Mouse (Mus musculus) left cerebral cortex, adult 9 months (tissue): ENCODE measurements at regions not wholly inside any gene's neighbourhood (a gene's known extent, or its start where the extent isn't known, plus 50 kb on each side); places are given as distances from the start of the nearest gene placed in this dataset.

Experiments
- DNase-seq, 2 experiments: peaks; one replicate each; pipeline ENCODE4 v3.0.0; 2022; ENCODE audit warnings: low spot score in 2 of 2

DNA sequence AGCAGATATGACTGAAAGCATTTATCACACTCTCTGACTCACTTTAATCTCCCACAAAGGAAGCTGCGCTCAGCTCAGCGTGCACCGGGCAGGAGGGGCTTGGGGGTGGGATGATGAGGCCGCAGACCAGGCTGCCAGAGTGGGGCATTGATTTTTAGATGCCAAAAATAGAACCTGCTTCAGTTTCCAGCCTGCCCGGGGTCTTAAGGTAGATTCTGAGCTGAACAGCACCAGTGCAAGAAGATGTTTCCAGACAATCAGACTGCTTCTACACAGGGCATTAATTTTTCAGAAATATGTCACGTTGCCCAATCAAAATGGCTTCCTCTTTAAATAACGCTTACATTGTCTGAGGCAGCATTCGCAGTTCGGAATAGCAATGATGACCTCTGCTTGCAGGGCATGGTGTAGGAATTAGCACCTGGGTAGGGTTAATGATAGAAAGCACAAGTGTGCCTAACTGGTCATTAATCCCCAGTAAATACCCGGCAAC, 2772.7 kb upstream of the 5930422O12Rik start:
- DNase-seq, result no peak

DNA sequence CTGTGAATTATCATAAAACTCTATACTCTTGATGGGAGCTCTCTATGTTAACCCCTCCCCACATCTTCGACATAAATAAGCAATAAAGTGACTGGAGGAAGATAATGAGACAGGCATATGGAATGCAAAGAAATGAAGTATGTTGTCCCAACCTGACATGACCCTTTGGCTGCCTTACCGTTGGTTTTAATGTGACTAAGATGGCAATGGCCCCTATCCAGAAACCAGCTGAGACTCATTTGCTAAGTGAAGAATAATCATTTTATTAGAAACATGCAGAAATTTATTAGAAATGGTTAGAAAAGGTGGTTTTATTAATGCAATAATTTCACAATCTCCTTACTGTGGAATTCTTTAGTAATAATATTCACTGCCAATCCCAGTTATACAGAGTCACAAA, 2767.2 kb upstream of the 5930422O12Rik start:
- no peak for DNase-seq

DNA sequence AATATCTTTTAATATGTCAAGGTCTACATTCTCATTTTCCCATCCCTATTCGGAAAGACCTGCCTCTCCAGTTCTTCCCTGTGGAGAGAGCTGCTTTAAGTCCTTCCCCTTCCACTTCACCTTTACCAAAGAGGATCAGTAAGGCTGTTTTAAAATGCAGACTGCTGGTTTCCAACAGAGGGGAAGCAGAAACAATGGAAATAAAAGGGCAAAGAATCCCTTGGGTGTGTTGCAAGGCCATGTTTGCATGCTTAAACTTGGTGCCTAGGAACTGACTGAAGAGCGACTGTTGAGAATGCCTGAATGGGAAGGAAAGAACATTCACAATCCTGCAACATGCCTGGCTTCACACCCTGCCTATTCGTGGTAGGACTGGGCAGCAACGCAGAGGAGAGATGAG, 2759.1 kb upstream of the 5930422O12Rik start:
- no peak for DNase-seq

DNA sequence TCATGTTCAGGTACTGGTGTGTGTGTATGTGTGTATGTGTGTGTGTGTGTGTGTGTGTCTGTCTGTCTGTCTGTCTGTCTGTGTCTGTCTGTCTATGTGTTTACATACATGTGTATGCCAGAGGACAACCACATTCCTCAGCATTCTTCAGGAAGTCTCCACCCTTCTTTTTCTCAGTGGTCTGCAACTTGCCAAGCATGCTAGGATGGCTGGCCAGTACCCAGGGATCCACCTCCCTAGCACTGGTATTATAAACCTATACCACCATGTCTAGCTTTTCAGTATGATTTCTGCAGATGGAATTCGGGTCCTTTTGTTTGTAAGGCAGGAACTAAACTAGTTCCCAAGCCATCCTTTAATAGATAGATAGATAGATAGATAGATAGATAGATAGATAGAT, 2751.1 kb upstream of the 5930422O12Rik start:
- no peak for DNase-seq

DNA sequence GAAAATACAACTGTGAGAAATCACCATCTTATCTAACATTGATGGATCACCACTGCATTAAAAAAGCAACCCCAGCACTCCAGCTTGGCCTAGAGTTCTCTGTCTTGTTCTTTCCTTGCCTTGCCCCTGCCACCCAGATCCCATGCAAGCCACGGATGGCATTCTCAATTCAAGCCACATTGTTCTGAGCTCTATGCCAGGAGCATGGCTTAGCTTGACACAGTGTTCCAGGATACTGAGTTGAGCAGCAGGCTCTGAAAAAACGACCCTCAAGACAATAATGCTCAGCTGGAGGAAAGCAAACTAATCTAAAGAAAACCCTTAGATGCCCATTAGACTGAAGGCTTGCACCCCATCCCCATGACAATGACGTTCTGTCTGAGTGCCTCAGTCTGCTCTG, 2746.3 kb upstream of the 5930422O12Rik start:
- no peak for DNase-seq

DNA sequence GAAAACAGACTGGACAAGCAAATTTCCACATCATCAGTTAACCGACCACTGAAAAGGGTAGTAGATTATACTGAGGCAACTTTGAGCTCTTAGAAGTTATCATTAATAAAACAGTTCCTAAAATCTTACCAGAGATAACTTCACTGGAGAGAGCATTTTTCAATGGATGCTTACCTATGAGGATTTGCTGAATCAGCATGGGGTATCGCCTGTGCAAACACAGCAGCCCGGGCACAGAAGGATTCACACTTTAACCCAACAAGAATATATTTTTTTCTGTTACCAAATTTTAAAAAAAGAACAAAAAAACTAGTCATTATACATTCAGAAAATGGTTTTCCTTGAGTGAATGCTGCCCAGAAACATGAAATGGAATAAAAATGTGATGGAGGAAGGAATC, 2742.0 kb upstream of the 5930422O12Rik start:
- no peak for DNase-seq

DNA sequence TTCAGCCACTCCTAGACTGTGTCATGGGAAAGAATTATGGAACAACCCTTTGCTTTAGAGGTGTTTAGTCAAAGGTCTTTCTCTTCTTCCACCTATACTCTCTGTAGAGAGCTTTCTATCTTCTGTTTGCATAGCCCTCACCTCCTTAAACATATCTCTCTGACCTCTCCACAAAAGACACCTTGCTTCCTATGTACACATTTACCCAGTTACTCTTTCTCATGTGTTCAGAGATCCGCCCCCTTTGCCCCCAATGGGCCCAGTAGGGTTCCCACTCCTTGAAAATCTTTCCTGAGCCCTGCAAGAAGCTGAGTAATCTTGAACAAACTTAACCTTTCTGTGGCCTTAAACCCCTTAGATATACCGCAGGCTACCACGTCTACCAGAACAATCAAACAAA, 2734.4 kb upstream of the 5930422O12Rik start:
- DNase-seq, result no peak

DNA sequence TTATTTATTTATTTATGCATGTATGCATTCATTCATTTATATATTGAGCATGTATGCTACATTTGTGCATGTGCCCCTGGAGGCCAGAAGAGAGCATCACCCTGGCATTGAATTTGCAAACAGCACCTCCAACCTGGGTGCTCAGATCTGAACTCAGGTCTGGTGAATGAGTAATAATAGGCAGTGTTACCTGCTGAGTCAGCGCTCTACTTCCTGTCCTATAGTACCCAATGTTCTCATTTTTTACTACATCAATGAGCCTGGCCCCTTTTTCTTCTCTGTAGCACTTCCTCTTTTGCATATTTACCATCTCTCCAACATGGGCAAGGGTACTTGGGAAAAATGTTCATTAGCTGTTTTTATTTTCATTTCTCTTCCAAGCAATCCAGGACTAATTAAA, 2711.9 kb upstream of the 5930422O12Rik start:
- DNase-seq, result no peak

DNA sequence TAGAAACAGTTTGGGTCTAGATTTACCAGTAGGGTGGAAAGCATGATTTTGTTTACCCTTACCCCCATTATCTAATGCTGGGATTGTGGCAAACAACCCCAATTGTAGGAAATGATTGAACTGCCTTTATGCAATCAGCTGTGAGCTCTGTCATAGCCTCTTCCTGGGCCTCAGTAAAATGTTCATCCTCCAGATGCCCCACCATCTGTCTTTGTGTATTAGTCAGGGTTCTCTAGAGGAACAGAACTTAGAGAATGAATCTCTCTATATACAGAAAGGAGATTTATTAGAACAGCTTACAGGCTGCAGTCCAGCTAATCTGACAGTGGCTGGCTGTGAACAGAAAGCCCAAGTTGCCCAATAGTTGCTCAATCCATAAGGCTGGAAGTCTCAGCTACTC, 2698.1 kb upstream of the 5930422O12Rik start:
- peak in 1 of 2 experiments; percentile 37 for DNase-seq

DNA sequence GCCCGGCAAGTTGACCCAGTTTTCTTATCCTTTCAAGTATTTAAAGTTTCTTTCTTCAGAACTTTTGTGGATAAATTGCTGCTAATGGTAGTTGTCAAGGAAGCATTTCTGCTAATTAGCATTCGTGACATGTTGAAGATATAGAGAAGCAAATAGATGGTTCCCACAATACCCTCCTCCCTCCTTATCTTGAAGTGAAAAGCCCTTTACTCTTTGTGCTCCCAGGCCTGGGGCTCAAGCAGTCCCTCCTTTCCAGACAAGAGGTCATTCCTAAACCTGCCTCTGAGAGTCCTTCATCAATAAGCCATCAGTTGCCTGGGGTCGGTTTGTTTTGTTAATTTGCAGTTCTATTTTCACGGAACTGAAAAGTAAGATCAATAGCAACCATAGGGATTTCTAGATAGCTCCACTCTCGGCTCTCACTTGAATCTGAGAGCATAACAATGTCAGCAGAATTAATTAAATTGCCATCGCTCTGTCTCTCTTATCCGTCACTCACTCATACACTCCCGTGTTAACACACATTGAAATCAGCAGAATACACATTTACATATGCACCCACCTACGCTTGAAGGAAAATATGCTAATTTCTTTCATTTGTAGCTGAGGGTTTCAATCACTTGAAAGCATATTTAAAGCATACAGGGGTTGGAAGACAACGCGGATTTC, 2695.8 kb upstream of the 5930422O12Rik start:
- no peak for DNase-seq

DNA sequence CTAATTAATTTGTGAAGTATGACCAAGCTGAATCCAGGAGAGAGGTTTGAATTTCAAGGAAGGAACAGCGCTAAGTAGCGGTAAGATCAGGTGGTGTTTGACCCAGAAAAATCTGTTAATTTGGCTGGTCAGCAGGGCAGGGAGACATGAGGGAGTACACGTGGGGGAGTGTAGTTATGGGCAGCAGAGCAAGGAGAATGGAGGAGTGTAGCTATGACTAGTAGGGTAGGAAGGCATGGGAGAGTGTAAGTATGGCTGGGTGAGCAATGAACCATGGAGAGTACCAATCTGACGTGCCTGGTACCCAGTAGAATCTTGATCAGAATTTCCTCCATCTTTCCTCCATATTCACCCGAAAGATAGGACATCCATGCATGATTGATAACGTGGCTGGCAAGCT, 2695.1 kb upstream of the 5930422O12Rik start:
- DNase-seq, result no peak

DNA sequence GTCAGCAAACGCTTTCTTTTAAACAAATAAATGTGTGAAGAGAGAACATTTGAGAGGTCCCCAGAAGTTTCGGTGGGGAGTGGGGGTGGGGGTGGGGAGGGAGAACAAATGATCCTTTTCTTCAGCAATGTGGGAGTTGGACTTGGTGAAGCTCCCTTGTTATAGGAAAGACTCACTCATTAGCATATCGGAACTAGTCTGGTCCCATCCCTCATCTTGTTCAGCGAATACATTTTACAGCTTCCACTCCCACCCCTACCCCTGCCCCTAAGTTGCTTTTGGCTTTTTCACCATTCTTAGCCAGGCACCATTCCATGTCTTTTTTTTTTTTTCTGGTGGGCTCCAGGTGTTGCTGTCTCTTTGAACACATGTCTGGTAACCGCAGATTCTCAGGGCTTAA, 2693.2 kb upstream of the 5930422O12Rik start:
- no peak for DNase-seq

DNA sequence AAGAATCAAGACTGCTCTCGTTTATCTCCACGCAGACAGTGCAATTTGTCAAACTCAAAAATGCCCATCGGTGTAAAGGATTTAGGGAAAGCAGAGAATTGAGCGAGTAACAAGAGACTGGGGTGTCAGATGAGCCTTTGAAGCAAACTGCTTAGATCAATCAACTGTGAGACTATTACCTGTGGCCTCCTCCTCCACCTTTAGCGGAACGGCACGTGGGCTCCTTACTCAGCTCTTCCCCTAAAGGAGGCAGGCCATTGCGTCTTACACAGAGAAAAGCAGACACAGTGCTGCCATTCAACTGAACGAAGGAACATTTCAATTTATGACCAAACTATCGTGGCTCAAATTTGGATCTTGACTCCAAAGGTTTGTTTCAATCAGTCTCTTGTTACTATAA, 2692.8 kb upstream of the 5930422O12Rik start:
- no peak for DNase-seq

DNA sequence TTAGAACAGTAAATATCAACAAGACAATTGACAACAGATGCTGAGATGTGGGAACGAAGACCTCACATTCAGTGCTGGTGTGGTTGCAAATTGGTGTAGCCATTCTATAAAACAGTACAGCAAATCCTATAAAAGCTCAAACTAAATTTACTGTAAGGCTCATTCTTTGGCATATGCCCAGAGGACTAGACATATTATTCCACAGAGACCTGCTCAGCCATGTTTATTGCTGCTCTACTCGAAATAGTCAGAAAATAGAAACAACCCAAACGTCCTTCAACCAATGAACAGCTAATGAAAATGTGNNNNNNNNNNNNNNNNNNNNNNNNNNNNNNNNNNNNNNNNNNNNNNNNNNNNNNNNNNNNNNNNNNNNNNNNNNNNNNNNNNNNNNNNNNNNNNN, 2681.6 kb upstream of the 5930422O12Rik start:
- no peak for DNase-seq
